8 mouse cellular contexts compared by ENCODE assay signal in genomic region chr6:91617685-91618084, GRCm38 (mm10).
DNase-seq lines count a peak whose midpoint lies in the region; ATAC-seq lines count a peak whose summit lies in the region.

No protein-coding gene starts in this region.

- peak overlapping the region; percentile 64 for H3K4me2 ChIP-seq in heart, embryonic 15.5 days
- H3K4me2 ChIP-seq in limb, embryonic 15.5 days, result peak overlapping the region; percentile 61
- peak overlapping the region; percentile 59 for H3K4me2 ChIP-seq in midbrain, embryonic 16.5 days (ENCODE audit: low read length)

- no peaks in the 10 kb centered on the region for H3K27me3 ChIP-seq in heart, embryonic 15.5 days
- no peaks in the 10 kb centered on the region for H3K27me3 ChIP-seq in forebrain, embryonic 10.5 days (ENCODE audit: poor library complexity, severe bottlenecking)
- no peaks in the 10 kb centered on the region for H3K27me3 ChIP-seq in limb, embryonic 15.5 days
- no peaks in the 10 kb centered on the region for H3K27me3 ChIP-seq in midbrain, embryonic 16.5 days (ENCODE audit: control insufficient read depth, insufficient read depth, low read depth, low read length)

- H3K9ac ChIP-seq in heart, embryonic 15.5 days, result no peak overlapping the region
- H3K9ac ChIP-seq in limb, embryonic 15.5 days, result no peak overlapping the region
- peak overlapping the region; percentile 25; the same call in 1 of the 2 replicates for H3K9ac ChIP-seq in midbrain, embryonic 16.5 days (ENCODE audit: low read depth, low read length)

- ATAC-seq in heart, embryonic 15.5 days (replicated peaks; ENCODE audit: insufficient number of reproducible peaks, insufficient read depth, low FRiP score, low read depth), result no peak
- ATAC-seq in limb, embryonic 15.5 days (ENCODE audit: insufficient number of reproducible peaks, low FRiP score, low TSS enrichment, low read depth), result no peak
- peak; percentile 15 for ATAC-seq in midbrain, embryonic 16.5 days

- no peak overlapping the region for H3K4me3 ChIP-seq in heart, embryonic 15.5 days
- H3K4me3 ChIP-seq in forebrain, embryonic 10.5 days, result peak overlapping the region; percentile 52
- H3K4me3 ChIP-seq in limb, embryonic 15.5 days, result no peak overlapping the region; the same call in 1 of the 2 replicates
- H3K4me3 ChIP-seq in midbrain, embryonic 16.5 days (ENCODE audit: low read depth, low read length), result no peak overlapping the region

- peaks cover 29% of the 10 kb centered on the region for H3K4me1 ChIP-seq in heart, embryonic 15.5 days (replicated peaks)
- H3K4me1 ChIP-seq in forebrain, embryonic 10.5 days, result peaks cover 27% of the 10 kb centered on the region
- peaks cover 13% of the 10 kb centered on the region for H3K4me1 ChIP-seq in limb, embryonic 15.5 days
- H3K4me1 ChIP-seq in midbrain, embryonic 16.5 days (ENCODE audit: control insufficient read depth, insufficient read depth, low read length), result peaks cover 17% of the 10 kb centered on the region

- no peaks in the 10 kb centered on the region for H3K9me3 ChIP-seq in heart, embryonic 15.5 days (replicated peaks)
- peaks cover 3% of the 10 kb centered on the region; the same call in 1 of the 2 replicates for H3K9me3 ChIP-seq in forebrain, embryonic 10.5 days
- no peaks in the 10 kb centered on the region for H3K9me3 ChIP-seq in limb, embryonic 15.5 days
- no peaks in the 10 kb centered on the region for H3K9me3 ChIP-seq in midbrain, embryonic 16.5 days (replicated peaks; ENCODE audit: control insufficient read depth, low read length, poor library complexity, severe bottlenecking)

- intact Hi-C loops in heart, postnatal 10 days (cut with DNase I), result no loop called here
- intact Hi-C loops in left cerebral cortex, postnatal 10 days (cut with DNase I), result no loop called here

- no peaks in the 10 kb centered on the region for H3K36me3 ChIP-seq in heart, embryonic 15.5 days
- no peaks in the 10 kb centered on the region for H3K36me3 ChIP-seq in forebrain, embryonic 10.5 days (replicated peaks)
- H3K36me3 ChIP-seq in limb, embryonic 15.5 days, result no peaks in the 10 kb centered on the region
- no peaks in the 10 kb centered on the region for H3K36me3 ChIP-seq in midbrain, embryonic 16.5 days (ENCODE audit: control insufficient read depth, insufficient read depth, low read length)

- WGBS in heart, embryonic 15.5 days, result 42% methylated on average over 10 of the region's 10 CpGs
- 79% methylated on average over 10 of the region's 10 CpGs for WGBS in forebrain, embryonic 10.5 days
- 70% methylated on average over 10 of the region's 10 CpGs for WGBS in limb, embryonic 15.5 days
- 84% methylated on average over 10 of the region's 10 CpGs for WGBS in midbrain, embryonic 16.5 days

- peak overlapping the region; percentile 63 for H3K27ac ChIP-seq in heart, embryonic 15.5 days
- peak overlapping the region; percentile 91 for H3K27ac ChIP-seq in forebrain, embryonic 10.5 days
- peak overlapping the region; percentile 66; the same call in 1 of the 2 replicates for H3K27ac ChIP-seq in limb, embryonic 15.5 days
- peak overlapping the region; percentile 88 for H3K27ac ChIP-seq in midbrain, embryonic 16.5 days (ENCODE audit: low read length)

- no peak for DNase-seq in heart, postnatal 10 days
- DNase-seq in forebrain, embryonic 10.5 days (ENCODE audit: extremely low spot score, low spot score), result no peak
- DNase-seq in testis, postnatal 10 days (ENCODE audit: low spot score), result no peak
- DNase-seq in left cerebral cortex, postnatal 10 days (ENCODE audit: extremely low spot score in 1 of 2, low spot score in 2 of 2), result no peak
- DNase-seq in retina, embryonic 14.5 days (ENCODE audit: low spot score), result no peak
